Mouse (Mus musculus) embryonic facial prominence, embryonic 12.5 days (tissue): ENCODE measurements around the gene Ifitm10. TPM values are rescaled to one million over a fixed set of nuclear protein-coding genes. Genes with fewer than 3 reads are reported as not detected.
"Not testable (repeated sequence)": the region's sequence is repeated elsewhere in the genome, so short reads cannot be mapped to it uniquely, and the experiment has no call there.

ENCODE experiments used
- ATAC-seq: fragments of 200-750 bp; cut with Nextera tagmentation; 2 replicates; pipeline ENCODE4 v1.8.0; 2017; ENCODE audit not compliant: insufficient number of reproducible peaks, insufficient read depth, low FRiP score, low TSS enrichment
- H3K27ac ChIP-seq: fragments of 300-500 bp; sonication (generic); 2 replicates; pipeline ENCODE4 v1.5.1; 2016; ENCODE audit warnings: mild to moderate bottlenecking
- H3K27me3 ChIP-seq: fragments of 300-500 bp; sonication (generic); 2 replicates; pipeline ENCODE4 v1.6.1; 2016; ENCODE audit warnings: mild to moderate bottlenecking, moderate library complexity
- H3K36me3 ChIP-seq: fragments of 300-500 bp; sonication (generic); 2 replicates; pipeline ENCODE4 v1.6.1; 2016; ENCODE audit warnings: mild to moderate bottlenecking
- H3K4me1 ChIP-seq: fragments of 300-500 bp; sonication (generic); 2 replicates; pipeline ENCODE4 v1.6.1; 2016
- H3K4me2 ChIP-seq: fragments of 300-500 bp; sonication (generic); replicated peaks from 2 replicates; pipeline ENCODE4 v1.6.1; 2016; ENCODE audit warnings: mild to moderate bottlenecking, moderate library complexity
- H3K4me3 ChIP-seq: fragments of 300-500 bp; sonication (generic); 2 replicates; pipeline ENCODE4 v1.5.1; 2016; ENCODE audit warnings: mild to moderate bottlenecking
- H3K9ac ChIP-seq: fragments of 300-500 bp; sonication (generic); 2 replicates; pipeline ENCODE4 v1.6.1; 2016; ENCODE audit warnings: mild to moderate bottlenecking, moderate library complexity
- H3K9me3 ChIP-seq: fragments of 300-500 bp; sonication (generic); 2 replicates; pipeline ENCODE4 v1.6.1; 2016; ENCODE audit warnings: mild to moderate bottlenecking, moderate library complexity
- WGBS: fragments of 180-500 bp; shearing (Covaris S2); methylation state at CpG from one replicate; pipeline ENCODE4 v1.1.7; 2016; 5-methylcytosine and 5-hydroxymethylcytosine counted together
- polyA plus RNA-seq: library from polyadenylated mRNA; unstranded; fragments of >200 nt; fragmentation: Nextera tagmentation; extraction: Ambion mirVana; gene quantifications from 2 replicates; pipeline ENCODE4 v1.2.1, GENCODE M21; 2016

Gene Ifitm10
- polyA plus RNA-seq, result 2.3 and 2.9 TPM in 2 replicates

- WGBS, result 60% methylated on average over 8 of the region's 8 CpGs
- H3K9ac ChIP-seq, result no peak within 1 kb of the TSS
- H3K27me3 ChIP-seq, result peaks cover 44% of the 10 kb centered on the region
- H3K36me3 ChIP-seq, result peaks cover 34% of the 10 kb centered on the region
- H3K27ac ChIP-seq, result no peak within 1 kb of the TSS
- peaks cover 20% of the 10 kb centered on the region; the same call in 1 of the 2 replicates for H3K4me1 ChIP-seq
- H3K9me3 ChIP-seq, result no peaks in the 10 kb centered on the region
- H3K4me3 ChIP-seq, result peak within 1 kb of the TSS; percentile 44; the same call in 1 of the 2 replicates
- peak within 1 kb of the TSS; percentile 83 for H3K4me2 ChIP-seq
- no peak for ATAC-seq
These were observed at the start of gene Ifitm10 for GRCm38 (mm10) chr7:142373641-142374412. Gene Ifitm10 (minus strand): TSS chr7:142373753.

GRCm38 (mm10) chr7:142421826-142422225 is 48.3 kb upstream of the Ifitm10 start:
- H3K4me1 ChIP-seq, result no peaks in the 10 kb centered on the region
- ATAC-seq, result no peak
- no peaks in the 10 kb centered on the region for H3K36me3 ChIP-seq
- no peak overlapping the region for H3K4me3 ChIP-seq
- no peak overlapping the region for H3K27ac ChIP-seq
- WGBS, result 85% methylated on average over 2 of the region's 2 CpGs
- H3K9ac ChIP-seq, result no peak overlapping the region
- H3K4me2 ChIP-seq, result no peak overlapping the region
- H3K9me3 ChIP-seq, result no peaks in the 10 kb centered on the region; the same call in 1 of the 2 replicates
- no peaks in the 10 kb centered on the region for H3K27me3 ChIP-seq

GRCm38 (mm10) chr7:142419887-142420286 is 46.3 kb upstream of the Ifitm10 start:
- Histone ChIP-seq H3K27me3 (no peaks in the 10 kb centered on the region), H3K4me2 (no peak overlapping the region), H3K27ac (no peak overlapping the region), H3K36me3 (no peaks in the 10 kb centered on the region), H3K9ac (no peak overlapping the region), H3K9me3 (no peaks in the 10 kb centered on the region; the same call in 1 of the 2 replicates), H3K4me1 (no peaks in the 10 kb centered on the region), H3K4me3 (no peak overlapping the region)
- ATAC-seq, result no peak
- 84% methylated on average over 5 of the region's 5 CpGs for WGBS

- H3K9ac ChIP-seq, result no peak overlapping the region
These were observed 45.1 kb upstream of the Ifitm10 start for GRCm38 (mm10) chr7:142418679-142419078.

GRCm38 (mm10) chr7:142418027-142418426 is 44.5 kb upstream of the Ifitm10 start:
- ATAC-seq, result no peak
- H3K27ac ChIP-seq, result no peak overlapping the region
- no peaks in the 10 kb centered on the region for H3K9me3 ChIP-seq
- H3K9ac ChIP-seq, result no peak overlapping the region
- no peaks in the 10 kb centered on the region for H3K4me1 ChIP-seq
- WGBS, result 89% methylated on average over 2 of the region's 2 CpGs
- no peak overlapping the region for H3K4me3 ChIP-seq
- no peaks in the 10 kb centered on the region for H3K27me3 ChIP-seq
- H3K4me2 ChIP-seq, result no peak overlapping the region
- no peaks in the 10 kb centered on the region for H3K36me3 ChIP-seq

More at GRCm38 (mm10) chr7:142418679-142419078, 45.1 kb upstream of the Ifitm10 start:
- Histone ChIP-seq H3K36me3 (no peaks in the 10 kb centered on the region), H3K4me3 (no peak overlapping the region), H3K27me3 (no peaks in the 10 kb centered on the region), H3K4me1 (no peaks in the 10 kb centered on the region), H3K4me2 (no peak overlapping the region), H3K9me3 (no peaks in the 10 kb centered on the region; the same call in 1 of the 2 replicates), H3K27ac (no peak overlapping the region)
- 92% methylated on average over 8 of the region's 8 CpGs for WGBS
- no peak for ATAC-seq

GRCm38 (mm10) chr7:142416225-142416624 is 42.7 kb upstream of the Ifitm10 start:
- Histone ChIP-seq H3K9ac (no peak overlapping the region), H3K27ac (no peak overlapping the region), H3K36me3 (no peaks in the 10 kb centered on the region), H3K9me3 (no peaks in the 10 kb centered on the region), H3K4me2 (no peak overlapping the region), H3K27me3 (no peaks in the 10 kb centered on the region), H3K4me1 (no peaks in the 10 kb centered on the region), H3K4me3 (no peak overlapping the region)
- no peak for ATAC-seq
- 64% methylated on average over 3 of the region's 3 CpGs for WGBS

GRCm38 (mm10) chr7:142415314-142415713 is 41.8 kb upstream of the Ifitm10 start:
- Histone ChIP-seq H3K4me2 (no peak overlapping the region), H3K9ac (no peak overlapping the region), H3K36me3 (no peaks in the 10 kb centered on the region), H3K4me1 (no peaks in the 10 kb centered on the region), H3K27me3 (no peaks in the 10 kb centered on the region), H3K4me3 (no peak overlapping the region), H3K27ac (no peak overlapping the region), H3K9me3 (no peaks in the 10 kb centered on the region)
- ATAC-seq, result no peak
- WGBS, result 58% methylated on average over 4 of the region's 4 CpGs

- Histone ChIP-seq H3K9ac (no peak overlapping the region), H3K27me3 (no peaks in the 10 kb centered on the region), H3K36me3 (no peaks in the 10 kb centered on the region), H3K4me3 (no peak overlapping the region), H3K9me3 (no peaks in the 10 kb centered on the region), H3K4me1 (no peaks in the 10 kb centered on the region), H3K27ac (no peak overlapping the region), H3K4me2 (no peak overlapping the region)
- no peak for ATAC-seq
- WGBS, result 95% methylated on average over 6 of the region's 6 CpGs
These were observed 39.7 kb upstream of the Ifitm10 start for GRCm38 (mm10) chr7:142413285-142413684.

GRCm38 (mm10) chr7:142409603-142410002 is 36.0 kb upstream of the Ifitm10 start:
- H3K27me3 ChIP-seq, result no peaks in the 10 kb centered on the region
- no peaks in the 10 kb centered on the region for H3K36me3 ChIP-seq
- no peak for ATAC-seq
- H3K27ac ChIP-seq, result no peak overlapping the region
- no peak overlapping the region for H3K4me3 ChIP-seq
- H3K4me1 ChIP-seq, result no peaks in the 10 kb centered on the region
- H3K9ac ChIP-seq, result no peak overlapping the region
- 83% methylated on average over 3 of the region's 3 CpGs for WGBS
- no peak overlapping the region for H3K4me2 ChIP-seq
- no peaks in the 10 kb centered on the region for H3K9me3 ChIP-seq

- Histone ChIP-seq H3K27me3 (no peaks in the 10 kb centered on the region), H3K4me1 (no peaks in the 10 kb centered on the region), H3K9me3 (no peaks in the 10 kb centered on the region), H3K36me3 (no peaks in the 10 kb centered on the region), H3K27ac (no peak overlapping the region), H3K4me3 (no peak overlapping the region), H3K9ac (no peak overlapping the region), H3K4me2 (no peak overlapping the region)
- no peak for ATAC-seq
- WGBS, result 93% methylated on average over 8 of the region's 8 CpGs
These were observed 35.1 kb upstream of the Ifitm10 start for GRCm38 (mm10) chr7:142408686-142409085.

GRCm38 (mm10) chr7:142407935-142408334 is 34.4 kb upstream of the Ifitm10 start:
- Histone ChIP-seq H3K9me3 (no peaks in the 10 kb centered on the region), H3K36me3 (no peaks in the 10 kb centered on the region), H3K4me3 (no peak overlapping the region), H3K27ac (no peak overlapping the region), H3K4me2 (no peak overlapping the region), H3K9ac (no peak overlapping the region), H3K4me1 (no peaks in the 10 kb centered on the region), H3K27me3 (no peaks in the 10 kb centered on the region)
- 71% methylated on average over 4 of the region's 4 CpGs for WGBS
- no peak for ATAC-seq

GRCm38 (mm10) chr7:142405134-142405533 is 31.6 kb upstream of the Ifitm10 start:
- not testable (repeated sequence) for H3K9me3 ChIP-seq, H3K27me3 ChIP-seq, H3K4me2 ChIP-seq, H3K27ac ChIP-seq, H3K4me3 ChIP-seq, ATAC-seq, H3K9ac ChIP-seq, H3K36me3 ChIP-seq
- peaks cover 11% of the 10 kb centered on the region for H3K4me1 ChIP-seq
- WGBS, result 88% methylated on average over 5 of the region's 5 CpGs
